Mouse (Mus musculus): ENCODE data around the gene Rrp7a. TPM values are rescaled to one million over a fixed set of nuclear protein-coding genes. Genes with fewer than 3 reads are reported as not detected.
"Not testable (repeated sequence)": the region's sequence is repeated elsewhere in the genome, so short reads cannot be mapped to it uniquely, and the experiment has no call there.

Gene Rrp7a
- polyA plus RNA-seq, 1 experiment from 2014 or later, result 72.4 TPM

- H3K27me3 ChIP-seq, result no peaks in the 10 kb centered on the region
- H3K4me2 ChIP-seq (replicated peaks), result no peak overlapping the region
- H3K4me3 ChIP-seq, result no peak overlapping the region
- H3K36me3 ChIP-seq, result peaks cover 14% of the 10 kb centered on the region
- WGBS, result 83% methylated on average over 4 of the region's 4 CpGs
- ATAC-seq (replicated peaks), result no peak
- H3K9ac ChIP-seq (replicated peaks), result no peak overlapping the region
- H3K9me3 ChIP-seq, result no peaks in the 10 kb centered on the region
- H3K4me1 ChIP-seq, result peaks cover 18% of the 10 kb centered on the region
- peak overlapping the region; percentile 35 for H3K27ac ChIP-seq (replicated peaks)
Measured at GRCm38 (mm10) chr15:83150694-83151093, 28.1 kb upstream of the Rrp7a start.

- WGBS, result 25% methylated on average over 3 of the region's 3 CpGs
- no peak for ATAC-seq (replicated peaks)
Measured at GRCm38 (mm10) chr15:83150073-83150442, 27.5 kb upstream of the Rrp7a start.

GRCm38 (mm10) chr15:83149196-83150072 lies 26.8 kb upstream of the Rrp7a start, which contains the start of gene Poldip3:
Gene Poldip3 (minus strand): TSS chr15:83149384.
- H3K27me3 ChIP-seq, result no peaks in the 10 kb centered on the region
- H3K9ac ChIP-seq (replicated peaks), result peak within 1 kb of the TSS; percentile 96
- peak within 1 kb of the TSS; percentile 82 for H3K4me2 ChIP-seq (replicated peaks)
- ATAC-seq (replicated peaks), result peak; percentile 95
- H3K9me3 ChIP-seq, result no peaks in the 10 kb centered on the region
- peak within 1 kb of the TSS; percentile 88 for H3K4me3 ChIP-seq
- peaks cover 14% of the 10 kb centered on the region for H3K36me3 ChIP-seq
- WGBS, result under 1% methylated on average over 56 of the region's 56 CpGs
- peak within 1 kb of the TSS; percentile 99 for H3K27ac ChIP-seq (replicated peaks)
- H3K4me1 ChIP-seq, result peaks cover 18% of the 10 kb centered on the region

More at GRCm38 (mm10) chr15:83150073-83150442, 27.5 kb upstream of the Rrp7a start:
- Histone ChIP-seq H3K4me3 (peak overlapping the region; percentile 88), H3K4me1 (peaks cover 18% of the 10 kb centered on the region), H3K9ac (replicated peaks) (peak overlapping the region; percentile 96), H3K4me2 (replicated peaks) (peak overlapping the region; percentile 82), H3K9me3 (no peaks in the 10 kb centered on the region), H3K36me3 (peaks cover 14% of the 10 kb centered on the region), H3K27me3 (no peaks in the 10 kb centered on the region), H3K27ac (replicated peaks) (peak overlapping the region; percentile 99)

GRCm38 (mm10) chr15:83148801-83149195 lies 26.2 kb upstream of the Rrp7a start:
- H3K9me3 ChIP-seq, result no peaks in the 10 kb centered on the region
- peak overlapping the region; percentile 88 for H3K4me3 ChIP-seq
- WGBS, result under 1% methylated on average over 39 of the region's 41 CpGs
- peaks cover 23% of the 10 kb centered on the region for H3K4me1 ChIP-seq
- ATAC-seq (replicated peaks), result peak; percentile 79
- peak overlapping the region; percentile 96 for H3K9ac ChIP-seq (replicated peaks)
- peak overlapping the region; percentile 82 for H3K4me2 ChIP-seq (replicated peaks)
- peaks cover 14% of the 10 kb centered on the region for H3K36me3 ChIP-seq
- H3K27me3 ChIP-seq, result no peaks in the 10 kb centered on the region
- H3K27ac ChIP-seq (replicated peaks), result peak overlapping the region; percentile 99

GRCm38 (mm10) chr15:83148395-83148794 lies 25.8 kb upstream of the Rrp7a start:
- H3K9me3 ChIP-seq, result no peaks in the 10 kb centered on the region
- H3K9ac ChIP-seq (replicated peaks), result peak overlapping the region; percentile 96
- peak overlapping the region; percentile 99 for H3K27ac ChIP-seq (replicated peaks)
- H3K4me1 ChIP-seq, result peaks cover 25% of the 10 kb centered on the region
- ATAC-seq (replicated peaks), result no peak
- peaks cover 14% of the 10 kb centered on the region for H3K36me3 ChIP-seq
- H3K4me3 ChIP-seq, result peak overlapping the region; percentile 88
- 2% methylated on average over 21 of the region's 21 CpGs for WGBS
- peak overlapping the region; percentile 82 for H3K4me2 ChIP-seq (replicated peaks)
- no peaks in the 10 kb centered on the region for H3K27me3 ChIP-seq

- peaks cover 11% of the 10 kb centered on the region for H3K36me3 ChIP-seq
- H3K4me2 ChIP-seq (replicated peaks), result no peak overlapping the region
- no peak overlapping the region for H3K4me3 ChIP-seq
- no peak overlapping the region for H3K9ac ChIP-seq (replicated peaks)
- no peaks in the 10 kb centered on the region for H3K27me3 ChIP-seq
- peaks cover 38% of the 10 kb centered on the region for H3K4me1 ChIP-seq
- 88% methylated on average over 6 of the region's 6 CpGs for WGBS
- ATAC-seq (replicated peaks), result no peak
- no peak overlapping the region for H3K27ac ChIP-seq (replicated peaks)
- H3K9me3 ChIP-seq, result no peaks in the 10 kb centered on the region
Measured at GRCm38 (mm10) chr15:83145541-83145940, 22.9 kb upstream of the Rrp7a start.

- Histone ChIP-seq H3K4me2 (replicated peaks) (no peak overlapping the region), H3K27ac (replicated peaks) (peak overlapping the region; percentile 34; the same call in 1 of the 2 replicates), H3K4me1 (peaks cover 26% of the 10 kb centered on the region), H3K9me3 (no peaks in the 10 kb centered on the region), H3K9ac (replicated peaks) (no peak overlapping the region; the same call in 1 of the 2 replicates), H3K4me3 (no peak overlapping the region), H3K27me3 (no peaks in the 10 kb centered on the region), H3K36me3 (peaks cover 16% of the 10 kb centered on the region)
- 18% methylated on average over 5 of the region's 5 CpGs for WGBS
- no peak for ATAC-seq (replicated peaks)
Measured at GRCm38 (mm10) chr15:83142861-83143260, 20.3 kb upstream of the Rrp7a start.

GRCm38 (mm10) chr15:83135654-83136053 lies 13.1 kb upstream of the Rrp7a start:
- Histone ChIP-seq H3K4me1 (no peaks in the 10 kb centered on the region), H3K9me3 (no peaks in the 10 kb centered on the region), H3K27ac (replicated peaks) (no peak overlapping the region), H3K36me3 (peaks cover 68% of the 10 kb centered on the region), H3K27me3 (no peaks in the 10 kb centered on the region), H3K4me2 (replicated peaks) (no peak overlapping the region), H3K9ac (replicated peaks) (no peak overlapping the region), H3K4me3 (no peak overlapping the region)
- ATAC-seq (replicated peaks), result no peak
- 93% methylated on average over 2 of the region's 2 CpGs for WGBS

- H3K27me3 ChIP-seq, result no peaks in the 10 kb centered on the region
- H3K9me3 ChIP-seq, result no peaks in the 10 kb centered on the region
- no peak overlapping the region for H3K9ac ChIP-seq (replicated peaks)
- no peak for ATAC-seq (replicated peaks)
- no peak overlapping the region for H3K27ac ChIP-seq (replicated peaks)
- H3K36me3 ChIP-seq, result peaks cover 78% of the 10 kb centered on the region
- no peak overlapping the region for H3K4me3 ChIP-seq
- WGBS, result 82% methylated on average over 6 of the region's 6 CpGs
- H3K4me2 ChIP-seq (replicated peaks), result no peak overlapping the region
- no peaks in the 10 kb centered on the region for H3K4me1 ChIP-seq
Measured at GRCm38 (mm10) chr15:83134671-83135070, 12.1 kb upstream of the Rrp7a start.

- WGBS, result 94% methylated on average over 7 of the region's 7 CpGs
- ATAC-seq (replicated peaks), result no peak
Measured at GRCm38 (mm10) chr15:83129530-83130231, 7.1 kb upstream of the Rrp7a start.

GRCm38 (mm10) chr15:83127037-83127436 lies 4.4 kb upstream of the Rrp7a start:
- ATAC-seq (replicated peaks); H3K27me3 ChIP-seq; H3K4me2 ChIP-seq (replicated peaks); H3K9ac ChIP-seq (replicated peaks); H3K4me3 ChIP-seq; H3K4me1 ChIP-seq; H3K27ac ChIP-seq (replicated peaks); H3K9me3 ChIP-seq: not testable (repeated sequence)
- peaks cover 71% of the 10 kb centered on the region for H3K36me3 ChIP-seq
- WGBS, result 56% methylated on average over 3 of the region's 3 CpGs

More at GRCm38 (mm10) chr15:83129530-83130231, 7.1 kb upstream of the Rrp7a start:
- H3K27ac ChIP-seq (replicated peaks), result no peak overlapping the region
- H3K4me3 ChIP-seq, result no peak overlapping the region
- no peaks in the 10 kb centered on the region for H3K27me3 ChIP-seq
- H3K4me2 ChIP-seq (replicated peaks), result no peak overlapping the region
- peaks cover 91% of the 10 kb centered on the region for H3K36me3 ChIP-seq
- no peaks in the 10 kb centered on the region for H3K4me1 ChIP-seq
- H3K9ac ChIP-seq (replicated peaks), result no peak overlapping the region
- H3K9me3 ChIP-seq, result no peaks in the 10 kb centered on the region

- WGBS, result 85% methylated on average over 9 of the region's 9 CpGs
- no peak overlapping the region for H3K4me2 ChIP-seq (replicated peaks)
- H3K27ac ChIP-seq (replicated peaks), result no peak overlapping the region
Measured at GRCm38 (mm10) chr15:83126582-83126981, 4.0 kb upstream of the Rrp7a start.

More at GRCm38 (mm10) chr15:83126582-83126981, 4.0 kb upstream of the Rrp7a start:
- Histone ChIP-seq H3K9ac (replicated peaks) (no peak overlapping the region), H3K27me3 (no peaks in the 10 kb centered on the region), H3K9me3 (no peaks in the 10 kb centered on the region), H3K36me3 (peaks cover 66% of the 10 kb centered on the region), H3K4me1 (peaks cover 7% of the 10 kb centered on the region), H3K4me3 (no peak overlapping the region)
- ATAC-seq (replicated peaks), result no peak
